Mouse (Mus musculus): ENCODE measurements around the gene Slit3.

- TF ChIP-seq CTCF (IDR thresholded peaks at IDR 0.05; ENCODE audit: low read depth, low read length) (no peak), POLR2A (IDR thresholded peaks at IDR 0.05; ENCODE audit: extremely low read depth, insufficient read depth, low read length) (no peak)
These were observed 285.0 kb downstream of the Slit3 start for GRCm38 (mm10) chr11:35406045-35406444.
